Mouse (Mus musculus) ES-E14 (cell line): ENCODE results near the gene Cx3cr1. TPM values are rescaled to one million over a fixed set of nuclear protein-coding genes. Genes with fewer than 3 reads are reported as not detected.

Source experiments
- DNase-seq: peaks from one replicate; pipeline ENCODE4 v3.0.0-alpha.2; 2013; ENCODE audit warnings: low read depth, low spot score
- H3K27ac ChIP-seq: 2 replicates; pipeline ENCODE4 v1.5.1; 2012; ENCODE audit warnings: low read depth, mild to moderate bottlenecking, low read length, moderate library complexity, mixed read lengths; ENCODE audit not compliant: poor library complexity, insufficient read depth, severe bottlenecking
- H3K36me3 ChIP-seq: 2 replicates; pipeline ENCODE4 v1.6.1; 2012; ENCODE audit warnings: mild to moderate bottlenecking, low read length, moderate library complexity, mixed read lengths; ENCODE audit not compliant: control insufficient read depth, poor library complexity, insufficient read depth, severe bottlenecking
- H3K4me1 ChIP-seq, 2 experiments: fragments of 150-350 bp in 1 of 2; sonication (generic) in 1 of 2; 2 replicates each; pipeline ENCODE4 v1.6.1; 2012; ENCODE audit warnings: low read length in 2 of 2, mild to moderate bottlenecking in 1 of 2, mixed read lengths in 1 of 2; ENCODE audit not compliant: control insufficient read depth in 2 of 2, insufficient read depth in 2 of 2, poor library complexity in 1 of 2
- H3K4me3 ChIP-seq, 2 experiments: fragments of 150-350 bp in 1 of 2; sonication (generic) in 1 of 2; 2 replicates each; pipeline ENCODE4 v1.5.1; 2012; ENCODE audit warnings: low read length in 2 of 2, low read depth in 1 of 2, mild to moderate bottlenecking in 1 of 2, mixed read lengths in 1 of 2; ENCODE audit not compliant: insufficient read depth in 1 of 2, poor library complexity in 1 of 2, severe bottlenecking in 1 of 2
- H3K9ac ChIP-seq: 2 replicates; pipeline ENCODE4 v1.6.1; 2012; ENCODE audit warnings: low read depth, mild to moderate bottlenecking, low read length, mixed read lengths; ENCODE audit not compliant: poor library complexity, insufficient read depth, severe bottlenecking
- H3K9me3 ChIP-seq: fragments of 150-350 bp; sonication (generic); 2 replicates; pipeline ENCODE4 v1.6.1; 2012; ENCODE audit warnings: low read depth, mild to moderate bottlenecking, low read length; ENCODE audit not compliant: control insufficient read depth, insufficient read depth
- CHD2 ChIP-seq: IDR thresholded peaks from 2 replicates; pipeline ENCODE4 v1.6.1; 2014; ENCODE audit warnings: mild to moderate bottlenecking, low read depth, low read length, inconsistent platforms
- HCFC1 ChIP-seq: IDR thresholded peaks from 2 replicates; pipeline ENCODE4 v1.6.1; 2012; ENCODE audit warnings: low read length, inconsistent platforms, borderline replicate concordance; ENCODE audit not compliant: insufficient read depth
- MAFK ChIP-seq: IDR thresholded peaks from 2 replicates; pipeline ENCODE4 v1.6.1; 2014; ENCODE audit warnings: mild to moderate bottlenecking, low read depth, low read length, inconsistent platforms; ENCODE audit not compliant: insufficient read depth
- ZC3H11A ChIP-seq: IDR thresholded peaks from 2 replicates; pipeline ENCODE4 v1.6.1; 2012; ENCODE audit warnings: low read depth, mild to moderate bottlenecking, inconsistent platforms, low read length, borderline replicate concordance
- ZNF384 ChIP-seq: IDR thresholded peaks from 2 replicates; pipeline ENCODE4 v1.6.1; 2012; ENCODE audit warnings: low read depth, low read length, inconsistent platforms
- in situ Hi-C, 2 experiments: fragments of 600-800 bp; cut with MboI; formaldehyde crosslinking; loops; one replicate each; pipeline ENCODE4 v1.15.1; 2025; ENCODE audit warnings: low sequenced_read_pairs in 2 of 2, inconsistent platforms in 1 of 2; ENCODE audit not compliant: unreplicated experiment in 2 of 2
- total RNA-seq: library from RNA; depleted of rRNA; stranded (reverse); fragments of 300-350 nt; gene quantifications from 2 replicates; pipeline ENCODE4 v1.2.3, GENCODE M21; 2012

Cx3cr1 gene
- total RNA-seq, 1 experiment = 0.09 TPM

DNA sequence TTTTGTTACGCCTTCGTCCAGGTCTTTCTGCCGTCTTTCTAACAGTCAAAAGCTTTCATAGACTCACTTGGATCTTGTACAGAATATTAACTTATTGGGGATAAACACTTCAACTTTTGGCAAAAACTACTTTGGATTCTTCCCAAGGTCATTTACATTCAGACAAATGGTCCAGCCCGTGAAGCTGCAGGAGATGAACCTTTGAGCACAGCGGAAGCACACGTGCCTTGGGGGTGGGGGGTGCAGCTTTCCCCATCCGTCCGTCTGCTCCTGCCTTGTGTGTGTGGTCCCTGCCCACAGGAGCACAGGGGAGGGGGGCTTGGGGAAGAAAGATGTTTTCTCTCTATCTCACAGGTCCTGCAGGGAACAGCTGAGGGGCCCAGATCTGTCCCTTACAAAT is 143.9 kb downstream of the Cx3cr1 start:
- Histone ChIP-seq H3K27ac (no peak overlapping the region), H3K9me3 (no peaks in the 10 kb centered on the region), H3K4me3 (no peak overlapping the region), H3K4me1 (no peaks in the 10 kb centered on the region), H3K9ac (no peak overlapping the region), H3K36me3 (peaks cover 63% of the 10 kb centered on the region)
- in situ Hi-C loops = no loop called here
- no peak for DNase-seq
- TF ChIP-seq MAFK (no peak), CHD2 (no peak), ZNF384 (no peak), HCFC1 (no peak), ZC3H11A (no peak)

DNA sequence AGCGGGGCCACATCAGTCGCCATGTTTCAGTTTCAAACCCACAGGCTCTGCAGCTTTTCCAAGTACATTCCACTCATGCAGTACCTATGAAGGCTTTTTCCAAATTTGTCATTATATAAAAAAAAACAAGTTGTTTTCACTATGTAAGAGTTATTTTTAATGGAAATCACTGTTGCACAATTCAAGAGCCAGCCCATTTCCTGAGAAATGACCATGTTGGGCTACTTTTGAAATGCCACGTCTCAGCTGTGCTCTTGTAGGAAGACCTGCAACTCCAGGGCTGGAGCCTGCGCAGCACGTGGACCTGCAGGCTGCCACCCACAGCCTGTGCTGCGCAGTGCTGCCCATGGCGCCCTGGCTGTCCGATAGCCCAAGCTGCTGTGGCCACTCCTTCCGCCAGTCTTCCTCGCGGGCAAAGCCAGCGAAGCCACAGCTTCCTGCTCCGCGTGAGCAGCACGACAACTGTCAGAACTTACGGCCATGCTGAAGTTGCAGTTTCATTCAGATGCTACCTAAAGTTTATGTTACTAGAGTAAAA is 144.5 kb downstream of the Cx3cr1 start:
- Histone ChIP-seq H3K27ac (no peak overlapping the region), H3K4me1 (no peaks in the 10 kb centered on the region), H3K36me3 (peaks cover 65% of the 10 kb centered on the region), H3K9ac (no peak overlapping the region), H3K4me3 (no peak overlapping the region), H3K9me3 (no peaks in the 10 kb centered on the region)
- DNase-seq = no peak
- in situ Hi-C loops = no loop called here
- TF ChIP-seq ZNF384 (no peak), HCFC1 (no peak), ZC3H11A (no peak)

DNA sequence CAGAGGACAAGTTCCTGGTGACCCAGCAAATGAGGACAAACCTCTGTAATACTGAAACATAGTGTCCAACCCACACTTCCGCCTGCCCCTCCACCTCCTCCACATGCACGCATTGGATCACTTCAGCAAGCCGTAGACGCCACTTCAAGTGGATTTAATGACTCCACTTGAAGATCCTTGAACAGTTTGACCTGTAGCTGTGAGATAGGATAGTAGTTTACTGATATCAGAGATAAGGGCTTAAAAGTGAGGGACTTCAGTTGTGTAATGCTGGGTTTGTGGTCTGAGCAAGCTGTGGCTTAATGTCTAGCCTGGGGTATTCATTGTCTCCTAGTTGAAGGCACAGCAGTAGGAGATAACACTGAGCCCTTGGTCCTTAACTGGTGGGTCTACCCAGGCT is 146.2 kb downstream of the Cx3cr1 start:
- in situ Hi-C loops = no loop called here
- Histone ChIP-seq H3K9me3 (no peaks in the 10 kb centered on the region), H3K27ac (no peak overlapping the region), H3K36me3 (peaks cover 60% of the 10 kb centered on the region), H3K4me1 (no peaks in the 10 kb centered on the region), H3K9ac (no peak overlapping the region), H3K4me3 (no peak overlapping the region)
- no peak for DNase-seq
- TF ChIP-seq ZNF384 = no peak
- no peak for TF ChIP-seq CHD2
- TF ChIP-seq MAFK = no peak
- no peak for TF ChIP-seq ZC3H11A
- TF ChIP-seq HCFC1 = no peak

DNA sequence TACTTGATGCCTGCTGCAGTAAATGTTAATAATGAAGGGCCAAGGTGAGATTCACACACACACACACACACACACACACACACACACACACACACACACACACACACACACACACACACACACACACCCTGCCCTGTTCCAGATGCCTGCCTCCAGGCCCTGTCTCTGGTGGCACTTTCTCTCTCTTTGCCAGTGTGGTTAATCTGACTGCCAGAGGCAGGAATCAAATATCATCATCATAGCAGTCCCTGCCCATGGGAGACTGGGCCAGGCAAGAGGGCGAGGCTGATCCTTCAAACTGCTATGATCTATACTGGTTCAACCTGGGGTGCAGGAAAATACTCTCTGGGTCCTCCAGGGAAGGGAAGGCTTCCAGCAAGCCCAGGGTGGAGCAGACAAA is 149.8 kb downstream of the Cx3cr1 start:
- H3K9ac ChIP-seq = no peak overlapping the region
- no peak for DNase-seq
- H3K27ac ChIP-seq = no peak overlapping the region
- H3K4me1 ChIP-seq = no peaks in the 10 kb centered on the region
- no peak overlapping the region for H3K4me3 ChIP-seq
- peaks cover 48% of the 10 kb centered on the region for H3K36me3 ChIP-seq
- no peaks in the 10 kb centered on the region for H3K9me3 ChIP-seq
- TF ChIP-seq ZNF384 = no peak
- no peak for TF ChIP-seq MAFK
- no peak for TF ChIP-seq HCFC1
- no peak for TF ChIP-seq CHD2
- in situ Hi-C loops = no loop called here

DNA sequence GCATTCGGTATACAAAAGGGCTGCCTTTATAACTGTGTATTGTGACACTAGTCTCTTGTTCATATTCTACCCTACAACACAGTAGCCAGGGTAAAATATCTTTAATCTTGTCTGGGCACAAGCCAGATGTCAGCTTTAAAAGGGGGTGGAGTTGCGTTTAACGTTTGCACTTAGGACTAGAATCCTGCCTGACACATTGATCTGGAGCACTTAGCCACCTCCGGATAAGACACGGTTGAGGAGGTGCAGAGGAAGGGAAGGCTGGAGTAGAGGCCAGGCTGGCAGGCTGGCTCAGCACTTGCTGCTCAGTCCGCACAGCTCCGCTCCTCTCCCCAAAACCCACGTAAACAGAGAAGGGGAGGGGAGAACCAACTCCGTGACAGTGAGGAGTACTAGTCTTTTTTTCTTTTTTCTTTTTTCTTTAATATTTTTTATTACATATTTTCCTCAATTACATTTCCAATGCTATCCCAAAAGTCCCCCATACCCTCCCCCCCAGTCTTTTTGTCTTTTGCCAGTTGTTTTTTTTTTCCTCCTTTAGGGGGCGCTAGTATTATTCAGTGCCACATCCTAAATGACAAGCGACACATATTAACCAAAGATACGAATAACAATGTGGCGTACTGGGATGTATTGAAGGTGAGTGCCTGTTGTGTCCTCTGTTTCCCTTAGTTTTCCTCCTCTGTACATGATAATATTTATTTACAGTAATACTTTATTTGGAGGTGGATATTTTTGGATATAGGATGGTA is 156.4 kb downstream of the Cx3cr1 start:
- peaks cover 50% of the 10 kb centered on the region for H3K36me3 ChIP-seq
- H3K4me1 ChIP-seq = no peaks in the 10 kb centered on the region
- no peak overlapping the region for H3K9ac ChIP-seq
- H3K27ac ChIP-seq = no peak overlapping the region
- TF ChIP-seq HCFC1 = no peak
- no peak for TF ChIP-seq ZNF384
- no peak for TF ChIP-seq CHD2
- TF ChIP-seq MAFK = no peak
- TF ChIP-seq ZC3H11A = no peak
- DNase-seq = no peak
- H3K9me3 ChIP-seq = no peaks in the 10 kb centered on the region
- no peak overlapping the region for H3K4me3 ChIP-seq
- in situ Hi-C loops = no loop called here
